In the genomic region with DNA sequence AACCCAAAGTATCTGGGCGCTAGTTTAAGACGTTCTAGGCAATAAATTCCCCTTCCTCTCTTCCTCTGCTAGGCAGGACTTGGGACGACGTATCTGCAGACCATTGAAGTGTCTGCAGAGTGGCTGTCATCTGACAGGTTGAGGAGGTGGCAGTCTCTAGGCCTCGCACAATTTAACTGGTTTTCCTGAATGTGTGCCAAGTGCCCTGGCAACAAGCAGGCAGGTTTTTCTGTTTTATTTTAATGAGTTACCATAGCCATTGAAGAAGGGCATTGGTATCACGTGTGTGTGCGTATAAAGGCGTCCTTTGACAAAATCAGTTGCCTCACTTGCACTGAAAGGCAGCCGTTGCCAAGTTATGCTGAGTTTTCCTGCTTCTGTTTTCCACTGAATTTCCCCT, we compare ENCODE assay signal across 14 mouse cellular contexts.
A peak's percentile ranks its signal among the peaks of the same experiment; 100 is the strongest.
DNase-seq lines count a peak whose midpoint lies in the region; ATAC-seq and TF ChIP-seq lines count a peak whose summit lies in the region.
"Had no signal": no experiment of that assay in that cellular context is flagged by ENCODE, and none has a peak within 500 bp of the region (broad histone marks: within the 10 kb centered on the region; RNA-seq: fewer than 3 reads in every experiment).

No protein-coding gene starts in this region.

- no peak for TF ChIP-seq POLR2A in liver, adult 2 months (IDR thresholded peaks at IDR 0.05; ENCODE audit: extremely low read depth, insufficient read depth, low read length)

- H3K27ac ChIP-seq in heart, embryonic 16.5 days (ENCODE audit: low read length), result 0 out of 2 replicates have a peak overlapping the region, but pooled peaks have one; percentile 4
- no peak overlapping the region for H3K27ac ChIP-seq in liver, adult 2 months (replicated peaks; ENCODE audit: insufficient read depth, low read depth, low read length)
- H3K27ac ChIP-seq in liver, embryonic 11.5 days (ENCODE audit: low read depth, low read length), result no peak overlapping the region
- peak overlapping the region; percentile 52; the same call in 1 of the 2 replicates for H3K27ac ChIP-seq in forebrain, embryonic 13.5 days
- H3K27ac ChIP-seq: liver, embryonic 12.5 days had no signal

- DNase-seq in heart, postnatal 36 days, result no peak
- peak; percentile 72 for DNase-seq in liver, adult 2 months (ENCODE audit: extremely low read depth, low read depth, low spot score)
- no peak for DNase-seq in liver, embryonic 11.5 days (ENCODE audit: low spot score)
- peak; percentile 38 for DNase-seq in kidney, postnatal 10 days
- DNase-seq in ovary, postnatal 14 days (ENCODE audit: low spot score), result no peak
- DNase-seq in embryo, embryonic 10.5 days (ENCODE audit: low spot score), result no peak
- DNase-seq: lung, postnatal 36 days; right cerebral cortex, postnatal 25 days had no signal

- no peaks in the 10 kb centered on the region for H3K36me3 ChIP-seq in heart, embryonic 16.5 days (ENCODE audit: control insufficient read depth, insufficient read depth)
- H3K36me3 ChIP-seq in liver, adult 2 months (ENCODE audit: control insufficient read depth, insufficient read depth, low read length), result no peaks in the 10 kb centered on the region
- H3K36me3 ChIP-seq in liver, embryonic 11.5 days (ENCODE audit: control insufficient read depth, insufficient read depth, low read length), result no peaks in the 10 kb centered on the region
- no peaks in the 10 kb centered on the region for H3K36me3 ChIP-seq in forebrain, embryonic 13.5 days (ENCODE audit: poor library complexity, severe bottlenecking)
- H3K36me3 ChIP-seq: liver, embryonic 12.5 days had no signal

- no peak for TF ChIP-seq CTCF in liver, adult 2 months (IDR thresholded peaks at IDR 0.05; ENCODE audit: low read depth, low read length)

- no peaks in the 10 kb centered on the region for H3K27me3 ChIP-seq in heart, embryonic 16.5 days (ENCODE audit: control insufficient read depth, insufficient read depth, low read length)
- H3K27me3 ChIP-seq in liver, adult 2 months (ENCODE audit: control insufficient read depth, insufficient read depth, low read length), result no peaks in the 10 kb centered on the region
- H3K27me3 ChIP-seq in liver, embryonic 11.5 days (replicated peaks; ENCODE audit: control insufficient read depth, insufficient read depth, low read length), result no peaks in the 10 kb centered on the region
- no peaks in the 10 kb centered on the region for H3K27me3 ChIP-seq in forebrain, embryonic 13.5 days
- H3K27me3 ChIP-seq: CH12.LX; liver, embryonic 12.5 days had no signal

- ATAC-seq in heart, embryonic 16.5 days (replicated peaks; ENCODE audit: extremely low read depth, insufficient read depth, low FRiP score), result 0 out of 2 replicates have a peak, but pooled peaks have one; percentile 67
- ATAC-seq in liver, embryonic 11.5 days (replicated peaks; ENCODE audit: low FRiP score), result no peak
- peak; percentile 86 for ATAC-seq in forebrain, embryonic 13.5 days
- ATAC-seq: inflammation-experienced regulatory T-cells, adult 6 months; liver, embryonic 12.5 days had no signal

- no peaks in the 10 kb centered on the region for H3K9me3 ChIP-seq in heart, embryonic 16.5 days (replicated peaks; ENCODE audit: control insufficient read depth, low read length)
- no peaks in the 10 kb centered on the region for H3K9me3 ChIP-seq in liver, embryonic 11.5 days (ENCODE audit: control insufficient read depth, low read length)
- no peaks in the 10 kb centered on the region for H3K9me3 ChIP-seq in forebrain, embryonic 13.5 days (replicated peaks)
- H3K9me3 ChIP-seq: liver, embryonic 12.5 days had no signal

- intact Hi-C loops in heart, postnatal 36 days (cut with DNase I), result no loop called here

- no peak overlapping the region for H3K9ac ChIP-seq in heart, embryonic 16.5 days (ENCODE audit: low read length)
- H3K9ac ChIP-seq in liver, adult 2 months (ENCODE audit: low read depth, low read length), result no peak overlapping the region
- H3K9ac ChIP-seq in liver, embryonic 11.5 days (ENCODE audit: low read depth, low read length), result no peak overlapping the region
- no peak overlapping the region for H3K9ac ChIP-seq in forebrain, embryonic 13.5 days
- H3K9ac ChIP-seq: liver, embryonic 12.5 days had no signal

- WGBS in heart, embryonic 16.5 days, result 41% methylated on average over 9 of the region's 9 CpGs
- WGBS in liver, adult 2 months, result 46% methylated on average over 9 of the region's 9 CpGs
- 74% methylated on average over 9 of the region's 9 CpGs for WGBS in liver, embryonic 11.5 days
- 25% methylated on average over 9 of the region's 9 CpGs for WGBS in forebrain, embryonic 13.5 days

- H3K4me2 ChIP-seq in heart, embryonic 16.5 days (ENCODE audit: low read depth, low read length), result peak overlapping the region; percentile 14; the same call in 1 of the 2 replicates
- H3K4me2 ChIP-seq in liver, embryonic 11.5 days, result no peak overlapping the region
- no peak overlapping the region for H3K4me2 ChIP-seq in forebrain, embryonic 13.5 days
- H3K4me2 ChIP-seq: liver, embryonic 12.5 days had no signal

- no peak overlapping the region for H3K4me3 ChIP-seq in heart, embryonic 16.5 days (ENCODE audit: low read length)
- no peak overlapping the region for H3K4me3 ChIP-seq in liver, adult 2 months (ENCODE audit: insufficient read depth, low read depth, low read length)
- H3K4me3 ChIP-seq in liver, embryonic 11.5 days (ENCODE audit: low read depth, low read length), result no peak overlapping the region
- no peak overlapping the region for H3K4me3 ChIP-seq in forebrain, embryonic 13.5 days
- H3K4me3 ChIP-seq: liver, embryonic 12.5 days; myocyte had no signal

- H3K4me1 ChIP-seq in heart, embryonic 16.5 days (ENCODE audit: control insufficient read depth, insufficient read depth, low read length), result peaks cover 12% of the 10 kb centered on the region
- H3K4me1 ChIP-seq in liver, adult 2 months (ENCODE audit: control insufficient read depth, insufficient read depth, low read length), result peaks cover 2% of the 10 kb centered on the region; the same call in 1 of the 2 replicates
- H3K4me1 ChIP-seq in liver, embryonic 11.5 days (replicated peaks; ENCODE audit: control insufficient read depth, insufficient read depth, low read length), result no peaks in the 10 kb centered on the region
- H3K4me1 ChIP-seq in forebrain, embryonic 13.5 days, result peaks cover 36% of the 10 kb centered on the region
- H3K4me1 ChIP-seq: liver, embryonic 12.5 days had no signal

- no peaks in the 10 kb centered on the region for H3K79me2 ChIP-seq in liver, adult 2 months (ENCODE audit: control insufficient read depth, insufficient read depth, low read length)

Comparison
In these comparisons a context has a peak if more than half of its experiments do, and no peak if none do; other contexts are left out.
1. DNase-seq: peak in liver, adult 2 months (single experiment) and kidney, postnatal 10 days (single experiment); none in heart, postnatal 36 days (0 of 2), liver, embryonic 11.5 days (single experiment), ovary, postnatal 14 days (single experiment) and embryo, embryonic 10.5 days (single experiment).
2. H3K27ac ChIP-seq: peak in heart, embryonic 16.5 days (single experiment) and forebrain, embryonic 13.5 days (single experiment); none in liver, adult 2 months (single experiment) and liver, embryonic 11.5 days (single experiment).